Mouse (Mus musculus) urinary bladder, postnatal 36 days (tissue): ENCODE data around the gene Lysmd4.

ENCODE experiments used
- DNase-seq, 2 experiments: peaks; one replicate each; pipeline ENCODE4 v3.0.0; 2022; ENCODE audit warnings: low spot score in 2 of 2, mixed read lengths in 1 of 2

Gene Lysmd4

GRCm38 (mm10) chr7:67342067-67342625 lies 119.8 kb downstream of the Lysmd4 start:
- DNase-seq = no peak

GRCm38 (mm10) chr7:67344443-67344842 lies 122.1 kb downstream of the Lysmd4 start:
- DNase-seq = no peak

GRCm38 (mm10) chr7:67352989-67353388 lies 130.6 kb downstream of the Lysmd4 start:
- no peak for DNase-seq

GRCm38 (mm10) chr7:67353667-67354066 lies 131.3 kb downstream of the Lysmd4 start:
- DNase-seq = no peak

- no peak for DNase-seq
These were observed 133.5 kb downstream of the Lysmd4 start for GRCm38 (mm10) chr7:67355870-67356269.
